Mouse (Mus musculus): Measurements from ENCODE around the gene Micu1. TPM values are rescaled to one million over a fixed set of nuclear protein-coding genes. Genes with fewer than 3 reads are reported as not detected.
A peak's percentile ranks its signal among the peaks of the same experiment; 100 is the strongest.

The Micu1 gene
- polyA plus RNA-seq, 1 experiment, result 22.9 TPM

GRCm38 (mm10) chr10:59743397-59743796 is 41.1 kb downstream of the Micu1 start:
- Histone ChIP-seq H3K36me3 (ENCODE audit: control insufficient read depth, insufficient read depth, low read length, poor library complexity, severe bottlenecking) (no peaks in the 10 kb centered on the region), H3K27me3 (ENCODE audit: control insufficient read depth, insufficient read depth, low read length, poor library complexity, severe bottlenecking) (no peaks in the 10 kb centered on the region), H3K4me1 (ENCODE audit: control insufficient read depth, insufficient read depth, low read length) (no peaks in the 10 kb centered on the region), H3K27ac (ENCODE audit: insufficient read depth, low read length) (no peak overlapping the region), H3K9me3 (replicated peaks; ENCODE audit: control insufficient read depth, insufficient read depth, low read length, poor library complexity, severe bottlenecking) (no peaks in the 10 kb centered on the region), H3K9ac (ENCODE audit: low read depth, poor library complexity, severe bottlenecking) (no peak overlapping the region), H3K4me3 (ENCODE audit: low read depth, low read length) (no peak overlapping the region)
- TF ChIP-seq POLR2A (IDR thresholded peaks at IDR 0.05; ENCODE audit: insufficient read depth, low read length) (no peak), EP300 (IDR thresholded peaks at IDR 0.05; ENCODE audit: insufficient read depth, low read depth, low read length) (no peak), CTCF (IDR thresholded peaks at IDR 0.05; ENCODE audit: low read depth, low read length) (no peak)

GRCm38 (mm10) chr10:59743969-59744368 is 41.7 kb downstream of the Micu1 start:
- Histone ChIP-seq H3K27me3 (ENCODE audit: control insufficient read depth, insufficient read depth, low read length, poor library complexity, severe bottlenecking) (no peaks in the 10 kb centered on the region), H3K9me3 (replicated peaks; ENCODE audit: control insufficient read depth, insufficient read depth, low read length, poor library complexity, severe bottlenecking) (no peaks in the 10 kb centered on the region), H3K4me3 (ENCODE audit: low read depth, low read length) (no peak overlapping the region), H3K4me1 (ENCODE audit: control insufficient read depth, insufficient read depth, low read length) (no peaks in the 10 kb centered on the region), H3K36me3 (ENCODE audit: control insufficient read depth, insufficient read depth, low read length, poor library complexity, severe bottlenecking) (no peaks in the 10 kb centered on the region), H3K27ac (ENCODE audit: insufficient read depth, low read length) (no peak overlapping the region), H3K9ac (ENCODE audit: low read depth, poor library complexity, severe bottlenecking) (no peak overlapping the region)
- no peak for TF ChIP-seq CTCF (IDR thresholded peaks at IDR 0.05; ENCODE audit: low read depth, low read length)
- no peak for TF ChIP-seq EP300 (IDR thresholded peaks at IDR 0.05; ENCODE audit: insufficient read depth, low read depth, low read length)
- TF ChIP-seq POLR2A (IDR thresholded peaks at IDR 0.05; ENCODE audit: insufficient read depth, low read length), result no peak

GRCm38 (mm10) chr10:59747334-59747733 is 45.1 kb downstream of the Micu1 start:
- H3K4me3 ChIP-seq (ENCODE audit: low read depth, low read length), result no peak overlapping the region
- H3K36me3 ChIP-seq (ENCODE audit: control insufficient read depth, insufficient read depth, low read length, poor library complexity, severe bottlenecking), result no peaks in the 10 kb centered on the region
- H3K9ac ChIP-seq (ENCODE audit: low read depth, poor library complexity, severe bottlenecking), result no peak overlapping the region
- no peaks in the 10 kb centered on the region for H3K9me3 ChIP-seq (replicated peaks; ENCODE audit: control insufficient read depth, insufficient read depth, low read length, poor library complexity, severe bottlenecking)
- no peak overlapping the region for H3K27ac ChIP-seq (ENCODE audit: insufficient read depth, low read length)
- H3K27me3 ChIP-seq (ENCODE audit: control insufficient read depth, insufficient read depth, low read length, poor library complexity, severe bottlenecking), result no peaks in the 10 kb centered on the region
- TF ChIP-seq EP300 (IDR thresholded peaks at IDR 0.05; ENCODE audit: insufficient read depth, low read depth, low read length) (no peak), POLR2A (IDR thresholded peaks at IDR 0.05; ENCODE audit: insufficient read depth, low read length) (no peak), CTCF (IDR thresholded peaks at IDR 0.05; ENCODE audit: low read depth, low read length) (no peak)
- H3K4me1 ChIP-seq (ENCODE audit: control insufficient read depth, insufficient read depth, low read length), result no peaks in the 10 kb centered on the region

GRCm38 (mm10) chr10:59748699-59749200 is 46.5 kb downstream of the Micu1 start:
- Histone ChIP-seq H3K4me3 (ENCODE audit: low read depth, low read length) (no peak overlapping the region), H3K4me1 (ENCODE audit: control insufficient read depth, insufficient read depth, low read length) (no peaks in the 10 kb centered on the region), H3K9me3 (replicated peaks; ENCODE audit: control insufficient read depth, insufficient read depth, low read length, poor library complexity, severe bottlenecking) (no peaks in the 10 kb centered on the region), H3K9ac (ENCODE audit: low read depth, poor library complexity, severe bottlenecking) (no peak overlapping the region), H3K36me3 (ENCODE audit: control insufficient read depth, insufficient read depth, low read length, poor library complexity, severe bottlenecking) (no peaks in the 10 kb centered on the region), H3K27me3 (ENCODE audit: control insufficient read depth, insufficient read depth, low read length, poor library complexity, severe bottlenecking) (no peaks in the 10 kb centered on the region), H3K27ac (ENCODE audit: insufficient read depth, low read length) (no peak overlapping the region)
- TF ChIP-seq POLR2A (IDR thresholded peaks at IDR 0.05; ENCODE audit: insufficient read depth, low read length) (no peak), EP300 (IDR thresholded peaks at IDR 0.05; ENCODE audit: insufficient read depth, low read depth, low read length) (no peak), CTCF (IDR thresholded peaks at IDR 0.05; ENCODE audit: low read depth, low read length) (no peak)

- Histone ChIP-seq H3K4me3 (ENCODE audit: low read depth, low read length) (no peak overlapping the region), H3K27me3 (ENCODE audit: control insufficient read depth, insufficient read depth, low read length, poor library complexity, severe bottlenecking) (no peaks in the 10 kb centered on the region), H3K27ac (ENCODE audit: insufficient read depth, low read length) (peak overlapping the region; percentile 83)
Measured at GRCm38 (mm10) chr10:59753538-59754069, 51.3 kb downstream of the Micu1 start.

GRCm38 (mm10) chr10:59754104-59754503 is 51.8 kb downstream of the Micu1 start:
- no peak overlapping the region for H3K9ac ChIP-seq (ENCODE audit: low read depth, poor library complexity, severe bottlenecking)
- H3K27me3 ChIP-seq (ENCODE audit: control insufficient read depth, insufficient read depth, low read length, poor library complexity, severe bottlenecking), result no peaks in the 10 kb centered on the region
- no peaks in the 10 kb centered on the region for H3K9me3 ChIP-seq (replicated peaks; ENCODE audit: control insufficient read depth, insufficient read depth, low read length, poor library complexity, severe bottlenecking)
- peak overlapping the region; percentile 75 for H3K27ac ChIP-seq (ENCODE audit: insufficient read depth, low read length)
- TF ChIP-seq EP300 (IDR thresholded peaks at IDR 0.05; ENCODE audit: insufficient read depth, low read depth, low read length), result no peak
- TF ChIP-seq CTCF (IDR thresholded peaks at IDR 0.05; ENCODE audit: low read depth, low read length), result no peak
- no peak for TF ChIP-seq POLR2A (IDR thresholded peaks at IDR 0.05; ENCODE audit: insufficient read depth, low read length)
- H3K4me3 ChIP-seq (ENCODE audit: low read depth, low read length), result no peak overlapping the region
- H3K36me3 ChIP-seq (ENCODE audit: control insufficient read depth, insufficient read depth, low read length, poor library complexity, severe bottlenecking), result no peaks in the 10 kb centered on the region
- peaks cover 6% of the 10 kb centered on the region for H3K4me1 ChIP-seq (ENCODE audit: control insufficient read depth, insufficient read depth, low read length)

More at GRCm38 (mm10) chr10:59753538-59754069, 51.3 kb downstream of the Micu1 start:
- H3K9ac ChIP-seq (ENCODE audit: low read depth, poor library complexity, severe bottlenecking), result no peak overlapping the region
- no peaks in the 10 kb centered on the region for H3K36me3 ChIP-seq (ENCODE audit: control insufficient read depth, insufficient read depth, low read length, poor library complexity, severe bottlenecking)
- TF ChIP-seq POLR2A (IDR thresholded peaks at IDR 0.05; ENCODE audit: insufficient read depth, low read length) (no peak), EP300 (IDR thresholded peaks at IDR 0.05; ENCODE audit: insufficient read depth, low read depth, low read length) (0 out of 2 replicates have a peak, but pooled peaks have one; percentile 34)
- H3K4me1 ChIP-seq (ENCODE audit: control insufficient read depth, insufficient read depth, low read length), result peaks cover 6% of the 10 kb centered on the region
- H3K9me3 ChIP-seq (replicated peaks; ENCODE audit: control insufficient read depth, insufficient read depth, low read length, poor library complexity, severe bottlenecking), result no peaks in the 10 kb centered on the region

Data from ES-Bruce4 (cell line).